13 mouse cellular contexts compared by ENCODE assay signal in genomic region chr16:13267350-13267904, GRCm38 (mm10).
"Had no signal": no experiment of that assay in that cellular context is flagged by ENCODE, and none has a peak within 500 bp of the region (broad histone marks: within the 10 kb centered on the region; RNA-seq: fewer than 3 reads in every experiment).

No protein-coding gene starts in this region.

- H3K27ac ChIP-seq: limb, embryonic 15.5 days; liver, embryonic 12.5 days; midbrain, embryonic 10.5 days; midbrain, embryonic 15.5 days; neural tube, embryonic 13.5 days had no signal

- H3K4me3 ChIP-seq: limb, embryonic 15.5 days; liver, embryonic 12.5 days; midbrain, embryonic 10.5 days; midbrain, embryonic 15.5 days; neural tube, embryonic 13.5 days had no signal

- H3K9ac ChIP-seq: limb, embryonic 15.5 days; liver, embryonic 12.5 days; lung, embryonic 14.5 days; midbrain, embryonic 15.5 days; neural tube, embryonic 13.5 days had no signal

- H3K4me1 ChIP-seq: limb, embryonic 15.5 days; liver, embryonic 12.5 days; midbrain, embryonic 10.5 days; midbrain, embryonic 15.5 days had no signal

- H3K27me3 ChIP-seq: limb, embryonic 15.5 days; liver, embryonic 12.5 days; midbrain, embryonic 15.5 days; neural tube, embryonic 13.5 days had no signal

- DNase-seq: kidney, adult 8-10 months; kidney, postnatal 10 days; kidney, postnatal 4 days; lung, embryonic 14.5 days; lung, postnatal 10 days; lung, postnatal 4 days; right cerebral cortex, postnatal 14 days; thymus, postnatal 4 days had no signal

- H3K9me3 ChIP-seq: limb, embryonic 15.5 days; liver, embryonic 12.5 days; midbrain, embryonic 15.5 days had no signal

- H3K4me2 ChIP-seq: limb, embryonic 15.5 days; liver, embryonic 12.5 days; lung, embryonic 14.5 days; midbrain, embryonic 15.5 days; neural tube, embryonic 13.5 days had no signal

- ATAC-seq: liver, embryonic 12.5 days; midbrain, embryonic 15.5 days had no signal
